Mouse (Mus musculus) layer of hippocampus, adult 9-11 months (tissue): ENCODE data around the gene Zfp296.

Source experiments
- DNase-seq: peaks from one replicate; pipeline ENCODE4 v3.0.0; 2022

The Zfp296 gene

GRCm38 (mm10) chr7:19609641-19610332 is 32.7 kb downstream of the Zfp296 start:
- DNase-seq: no peak

- no peak for DNase-seq
Measured at GRCm38 (mm10) chr7:19610969-19611368, 33.9 kb downstream of the Zfp296 start.

GRCm38 (mm10) chr7:19615036-19615577 is 38.0 kb downstream of the Zfp296 start:
- DNase-seq: no peak

DNA sequence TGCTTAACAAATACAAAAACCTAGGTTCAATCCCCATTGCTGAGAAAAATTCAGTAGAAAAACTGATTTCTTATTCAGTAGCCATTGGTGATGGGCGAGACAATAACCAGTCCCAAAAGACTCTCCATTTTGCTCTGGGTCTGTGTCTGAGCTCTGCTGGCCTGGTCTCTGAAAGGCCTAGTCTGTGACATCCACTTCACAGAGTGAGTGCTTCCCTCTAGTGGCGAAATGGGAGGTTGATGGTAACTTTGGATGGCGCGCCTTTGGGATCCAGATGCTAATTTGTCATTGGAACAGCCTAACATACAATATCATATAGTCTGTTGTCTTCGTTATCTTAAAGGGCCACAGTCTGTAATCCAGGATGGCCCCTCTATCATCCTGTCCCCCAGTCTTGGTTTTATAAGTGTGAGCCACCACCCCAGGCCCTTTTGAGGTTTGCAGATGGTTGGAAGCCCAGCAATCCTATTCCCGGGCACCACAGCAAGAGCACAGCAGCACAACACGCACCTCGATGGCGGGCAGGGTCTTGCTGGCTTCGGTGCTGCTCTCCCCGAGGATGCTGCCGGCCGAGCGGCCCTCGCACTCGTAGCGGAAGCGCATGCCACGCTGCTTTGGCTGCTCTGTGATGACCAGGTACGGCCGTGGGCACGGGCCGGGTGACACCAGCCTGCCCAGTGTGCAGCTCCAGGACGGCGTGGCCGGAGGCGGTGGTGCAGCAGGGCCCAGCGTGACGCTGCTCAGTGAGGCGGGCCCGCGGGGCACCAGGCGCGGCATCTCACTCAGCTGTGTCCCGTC is 42.1 kb downstream of the Zfp296 start:
- DNase-seq: peak; percentile 73

DNA sequence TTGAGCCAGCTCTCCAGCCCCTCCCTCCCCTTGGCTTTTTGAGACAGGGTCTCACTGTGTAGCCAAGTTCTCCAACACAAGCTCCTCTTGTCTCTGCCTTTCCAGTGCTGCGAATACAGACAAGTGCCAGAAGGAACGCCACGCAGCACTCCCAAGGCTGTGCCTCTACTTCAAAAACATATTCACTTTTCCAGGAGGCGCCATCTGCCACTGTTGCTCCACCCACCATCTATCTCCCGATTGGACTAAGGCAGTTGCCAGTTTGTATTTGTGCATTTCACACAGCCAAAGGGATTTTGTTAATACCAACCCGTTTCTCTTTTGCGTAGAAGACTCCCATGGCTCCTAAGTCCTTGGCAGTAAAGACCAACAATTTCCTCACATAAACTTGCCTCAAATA is 43.7 kb downstream of the Zfp296 start:
- peak; percentile 84 for DNase-seq

DNA sequence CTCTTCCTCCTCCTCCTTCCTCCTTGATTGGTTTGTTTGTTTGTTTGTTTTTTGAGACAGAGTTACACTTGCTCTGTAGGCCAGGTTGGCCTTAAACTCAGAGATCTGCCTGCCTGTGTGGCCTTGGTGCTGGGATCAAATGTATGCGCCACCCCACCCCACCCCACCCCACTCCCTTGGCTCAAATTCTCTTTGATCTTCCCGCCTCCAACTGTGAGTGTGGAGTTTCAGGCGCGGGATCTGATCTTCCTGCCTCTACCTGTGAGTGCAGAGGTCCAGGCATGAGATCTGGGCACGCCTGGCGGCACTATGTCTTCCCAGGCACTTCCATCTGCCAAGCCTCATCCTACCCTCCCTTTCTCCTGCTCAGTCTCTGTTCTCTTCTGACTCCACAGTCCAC is 45.2 kb downstream of the Zfp296 start:
- no peak for DNase-seq

DNA sequence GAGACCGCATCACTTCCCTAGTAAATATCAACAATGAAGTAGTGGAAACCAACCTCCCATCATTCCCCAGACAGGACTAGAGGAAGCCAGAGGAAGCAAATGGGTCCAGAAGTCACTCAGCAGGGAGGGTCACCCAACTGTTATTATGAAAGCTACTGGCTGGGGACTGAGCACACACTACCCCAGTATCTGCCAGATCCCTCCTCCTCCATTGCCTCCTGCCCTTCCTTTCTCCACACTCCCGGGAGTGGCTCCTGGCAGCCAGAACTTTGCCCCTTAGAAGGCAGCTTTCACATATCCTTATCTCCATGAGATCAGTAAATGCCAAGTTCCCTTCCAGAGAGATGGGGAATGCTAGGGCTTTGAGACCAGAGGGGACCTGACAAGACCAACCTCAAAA is 46.3 kb downstream of the Zfp296 start:
- DNase-seq: no peak

- DNase-seq: no peak
Measured at GRCm38 (mm10) chr7:19627721-19628120, 50.6 kb downstream of the Zfp296 start.

DNA sequence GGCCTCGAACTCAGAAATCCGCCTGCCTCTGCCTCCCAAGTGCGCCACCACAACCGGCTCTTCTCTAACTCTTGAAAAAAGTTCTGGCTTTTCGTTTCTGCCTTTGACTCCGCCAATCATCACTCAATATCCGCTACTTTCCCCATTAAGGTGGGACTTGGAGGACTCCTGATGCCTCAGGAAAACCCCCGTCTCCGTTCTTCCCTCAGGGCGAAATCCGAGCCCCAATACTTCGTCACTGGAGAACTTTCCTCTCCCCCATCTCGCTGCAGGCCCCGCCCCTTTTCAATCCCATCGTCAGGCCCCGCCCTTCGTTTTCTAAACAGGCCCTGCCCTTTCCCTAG is 51.1 kb downstream of the Zfp296 start:
- no peak for DNase-seq

DNA sequence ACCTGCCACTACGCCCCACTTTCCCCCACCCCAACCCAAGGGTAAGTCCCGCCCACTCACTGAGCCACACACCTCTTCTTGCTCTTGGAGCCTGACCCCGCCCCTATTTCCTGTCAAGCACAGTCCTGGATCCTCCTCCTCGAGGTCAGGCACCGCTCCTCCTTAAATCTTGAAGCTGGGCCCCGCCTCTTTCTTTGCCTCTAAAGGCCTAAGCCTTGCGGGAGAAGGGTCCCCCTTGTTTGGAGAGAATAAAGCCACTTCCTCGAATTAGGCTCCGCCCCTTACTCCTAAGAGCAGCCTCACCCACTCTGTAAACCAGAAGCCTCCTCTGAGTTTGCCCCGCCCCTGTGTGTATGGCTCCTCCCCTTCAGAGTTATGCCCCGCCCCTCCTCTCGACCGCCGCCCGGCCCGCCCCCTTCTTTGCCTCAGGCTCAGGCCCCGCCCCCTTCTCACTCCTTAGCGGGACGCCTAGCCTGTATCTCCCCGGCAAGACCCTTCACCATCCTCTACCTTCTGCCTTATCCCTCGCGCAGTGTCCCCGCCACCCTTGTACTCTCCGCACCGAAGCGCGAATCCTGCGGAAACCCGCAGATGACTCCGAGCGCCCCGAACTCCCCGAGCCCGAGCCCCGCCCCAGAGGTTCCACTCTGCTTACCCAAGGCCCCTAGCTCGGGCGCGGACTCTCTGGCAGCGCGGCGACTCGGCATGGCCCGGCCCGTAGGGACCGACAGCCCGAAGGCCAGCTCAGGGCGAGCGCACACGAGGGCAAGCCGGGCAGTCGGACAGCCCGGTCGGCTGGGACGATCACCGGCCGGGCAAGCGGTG is 51.7 kb downstream of the Zfp296 start:
- DNase-seq: peak; percentile 97

DNA sequence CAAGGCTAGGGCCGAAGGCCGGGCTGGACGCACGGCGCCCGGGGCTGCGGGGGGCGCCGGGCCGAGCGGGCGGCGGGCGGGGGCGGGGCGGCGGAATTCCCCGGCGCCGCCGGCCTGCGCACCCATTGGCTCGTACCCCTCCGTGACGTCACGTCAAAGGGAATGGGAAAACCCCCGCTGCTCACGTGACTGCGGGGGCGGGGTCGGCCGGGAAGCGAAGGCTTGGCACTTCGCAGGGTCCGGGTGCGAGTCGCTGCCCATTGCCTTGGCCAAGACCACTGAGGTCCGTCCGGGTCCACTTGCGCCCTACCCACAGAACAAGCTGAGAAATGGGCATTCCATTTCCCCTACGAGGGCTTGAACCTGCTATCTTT is 52.3 kb downstream of the Zfp296 start, which contains the start of gene Relb:
Gene Relb (minus strand): TSS at position 78 of the 374 bp plus-strand sequence.
- peak; percentile 90 for DNase-seq
